Mouse (Mus musculus): ENCODE measurements around the gene Tarbp2. TPM values are rescaled to one million over a fixed set of nuclear protein-coding genes. Genes with fewer than 3 reads are reported as not detected.

Gene Tarbp2
- polyA plus RNA-seq, 1 experiment: 54.9 TPM

GRCm38 (mm10) chr15:102511285-102511833 is 6.6 kb upstream of the Tarbp2 start:
- no peaks in the 10 kb centered on the region for H3K27me3 ChIP-seq (replicated peaks; ENCODE audit: control insufficient read depth, insufficient read depth, low read length)
- WGBS: 22% methylated on average over 6 of the region's 6 CpGs
- H3K4me3 ChIP-seq (ENCODE audit: insufficient read depth, low read depth, low read length): no peak overlapping the region
- DNase-seq: no peak
- no peak for TF ChIP-seq POLR2A (IDR thresholded peaks at IDR 0.05; ENCODE audit: low read depth, low read length)
- no peak for TF ChIP-seq CTCF (conservative IDR thresholded peaks at IDR 0.05; ENCODE audit: insufficient read depth, insufficient read length, low read depth, low read length)
- no peak overlapping the region for H3K27ac ChIP-seq (ENCODE audit: insufficient read depth, low read depth, low read length)
- H3K36me3 ChIP-seq (ENCODE audit: control insufficient read depth, insufficient read depth, low read length): no peaks in the 10 kb centered on the region
- H3K4me1 ChIP-seq (ENCODE audit: control insufficient read depth, insufficient read depth, low read length): peaks cover 3% of the 10 kb centered on the region; the same call in 1 of the 2 replicates

- Histone ChIP-seq H3K36me3 (ENCODE audit: control insufficient read depth, insufficient read depth, low read length) (no peaks in the 10 kb centered on the region), H3K4me3 (ENCODE audit: insufficient read depth, low read depth, low read length) (no peak overlapping the region), H3K4me1 (ENCODE audit: control insufficient read depth, insufficient read depth, low read length) (peaks cover 3% of the 10 kb centered on the region; the same call in 1 of the 2 replicates), H3K27ac (ENCODE audit: insufficient read depth, low read depth, low read length) (no peak overlapping the region), H3K27me3 (replicated peaks; ENCODE audit: control insufficient read depth, insufficient read depth, low read length) (no peaks in the 10 kb centered on the region)
- TF ChIP-seq POLR2A (IDR thresholded peaks at IDR 0.05; ENCODE audit: low read depth, low read length): no peak
- TF ChIP-seq CTCF (conservative IDR thresholded peaks at IDR 0.05; ENCODE audit: insufficient read depth, insufficient read length, low read depth, low read length): no peak
- 59% methylated on average over 5 of the region's 5 CpGs for WGBS
- DNase-seq: no peak
Measured at GRCm38 (mm10) chr15:102512010-102512409, 6.0 kb upstream of the Tarbp2 start.

GRCm38 (mm10) chr15:102512471-102512870 is 5.5 kb upstream of the Tarbp2 start:
- H3K4me3 ChIP-seq (ENCODE audit: insufficient read depth, low read depth, low read length): no peak overlapping the region
- no peak overlapping the region for H3K27ac ChIP-seq (ENCODE audit: insufficient read depth, low read depth, low read length)
- no peak for DNase-seq
- no peak for TF ChIP-seq CTCF (conservative IDR thresholded peaks at IDR 0.05; ENCODE audit: insufficient read depth, insufficient read length, low read depth, low read length)
- no peak for TF ChIP-seq POLR2A (IDR thresholded peaks at IDR 0.05; ENCODE audit: low read depth, low read length)
- H3K36me3 ChIP-seq (ENCODE audit: control insufficient read depth, insufficient read depth, low read length): no peaks in the 10 kb centered on the region
- H3K27me3 ChIP-seq (replicated peaks; ENCODE audit: control insufficient read depth, insufficient read depth, low read length): no peaks in the 10 kb centered on the region
- peaks cover 3% of the 10 kb centered on the region; the same call in 1 of the 2 replicates for H3K4me1 ChIP-seq (ENCODE audit: control insufficient read depth, insufficient read depth, low read length)

- TF ChIP-seq CTCF (conservative IDR thresholded peaks at IDR 0.05; ENCODE audit: insufficient read depth, insufficient read length, low read depth, low read length) (no peak), POLR2A (IDR thresholded peaks at IDR 0.05; ENCODE audit: low read depth, low read length) (no peak)
- WGBS: 78% methylated on average over 3 of the region's 3 CpGs
- Histone ChIP-seq H3K4me1 (ENCODE audit: control insufficient read depth, insufficient read depth, low read length) (peaks cover 3% of the 10 kb centered on the region; the same call in 1 of the 2 replicates), H3K27ac (ENCODE audit: insufficient read depth, low read depth, low read length) (no peak overlapping the region), H3K27me3 (replicated peaks; ENCODE audit: control insufficient read depth, insufficient read depth, low read length) (no peaks in the 10 kb centered on the region), H3K36me3 (ENCODE audit: control insufficient read depth, insufficient read depth, low read length) (no peaks in the 10 kb centered on the region), H3K4me3 (ENCODE audit: insufficient read depth, low read depth, low read length) (no peak overlapping the region)
- DNase-seq: no peak
Measured at GRCm38 (mm10) chr15:102513004-102513403, 5.0 kb upstream of the Tarbp2 start.

GRCm38 (mm10) chr15:102515261-102515660 is 2.7 kb upstream of the Tarbp2 start:
- H3K27me3 ChIP-seq (replicated peaks; ENCODE audit: control insufficient read depth, insufficient read depth, low read length): no peaks in the 10 kb centered on the region
- DNase-seq: no peak
- H3K27ac ChIP-seq (ENCODE audit: insufficient read depth, low read depth, low read length): no peak overlapping the region
- no peak overlapping the region for H3K4me3 ChIP-seq (ENCODE audit: insufficient read depth, low read depth, low read length)
- TF ChIP-seq CTCF (conservative IDR thresholded peaks at IDR 0.05; ENCODE audit: insufficient read depth, insufficient read length, low read depth, low read length): no peak
- TF ChIP-seq POLR2A (IDR thresholded peaks at IDR 0.05; ENCODE audit: low read depth, low read length): no peak
- 82% methylated on average over 2 of the region's 2 CpGs for WGBS
- H3K36me3 ChIP-seq (ENCODE audit: control insufficient read depth, insufficient read depth, low read length): no peaks in the 10 kb centered on the region
- peaks cover 6% of the 10 kb centered on the region; the same call in 1 of the 2 replicates for H3K4me1 ChIP-seq (ENCODE audit: control insufficient read depth, insufficient read depth, low read length)

GRCm38 (mm10) chr15:102515791-102516190 is 2.2 kb upstream of the Tarbp2 start:
- Histone ChIP-seq H3K27me3 (replicated peaks; ENCODE audit: control insufficient read depth, insufficient read depth, low read length) (no peaks in the 10 kb centered on the region), H3K27ac (ENCODE audit: insufficient read depth, low read depth, low read length) (no peak overlapping the region), H3K4me1 (ENCODE audit: control insufficient read depth, insufficient read depth, low read length) (peaks cover 5% of the 10 kb centered on the region; the same call in 1 of the 2 replicates), H3K4me3 (ENCODE audit: insufficient read depth, low read depth, low read length) (no peak overlapping the region), H3K36me3 (ENCODE audit: control insufficient read depth, insufficient read depth, low read length) (no peaks in the 10 kb centered on the region)
- no peak for TF ChIP-seq POLR2A (IDR thresholded peaks at IDR 0.05; ENCODE audit: low read depth, low read length)
- TF ChIP-seq CTCF (conservative IDR thresholded peaks at IDR 0.05; ENCODE audit: insufficient read depth, insufficient read length, low read depth, low read length): no peak
- WGBS: 58% methylated on average over 4 of the region's 4 CpGs
- no peak for DNase-seq

- H3K36me3 ChIP-seq (ENCODE audit: control insufficient read depth, insufficient read depth, low read length): no peaks in the 10 kb centered on the region
- no peak for DNase-seq
- TF ChIP-seq CTCF (conservative IDR thresholded peaks at IDR 0.05; ENCODE audit: insufficient read depth, insufficient read length, low read depth, low read length) (no peak), POLR2A (IDR thresholded peaks at IDR 0.05; ENCODE audit: low read depth, low read length) (no peak)
- no peaks in the 10 kb centered on the region for H3K27me3 ChIP-seq (replicated peaks; ENCODE audit: control insufficient read depth, insufficient read depth, low read length)
- H3K27ac ChIP-seq (ENCODE audit: insufficient read depth, low read depth, low read length): no peak overlapping the region
- peak overlapping the region; percentile 65 for H3K4me3 ChIP-seq (ENCODE audit: insufficient read depth, low read depth, low read length)
- WGBS: 4% methylated on average over 12 of the region's 12 CpGs
- peaks cover 3% of the 10 kb centered on the region; the same call in 1 of the 2 replicates for H3K4me1 ChIP-seq (ENCODE audit: control insufficient read depth, insufficient read depth, low read length)
Measured at GRCm38 (mm10) chr15:102516293-102516692, 1.7 kb upstream of the Tarbp2 start.
